Mouse (Mus musculus) CH12.LX (cell line): ENCODE results near the gene 4930579G24Rik. TPM values are rescaled to one million over a fixed set of nuclear protein-coding genes. Genes with fewer than 3 reads are reported as not detected.

Experiments
- DNase-seq: peaks from one replicate; pipeline ENCODE4 v3.0.0-alpha.2; 2013; ENCODE audit errors: extremely low read depth
- H3K27ac ChIP-seq: 2 replicates; pipeline ENCODE4 v1.5.1; 2012; ENCODE audit warnings: low read depth, mild to moderate bottlenecking, control low read depth, moderate library complexity; ENCODE audit not compliant: insufficient read depth
- H3K27me3 ChIP-seq: replicated peaks from 2 replicates; pipeline ENCODE3; 2012; ENCODE audit warnings: inconsistent platforms
- H3K36me3 ChIP-seq, 2 experiments: replicated peaks in 1 of 2; 2 replicates each; pipeline versions ENCODE3 to v1.6.1; 2012; ENCODE audit warnings: inconsistent platforms in 1 of 2, low read length in 1 of 2, mild to moderate bottlenecking in 1 of 2, mixed read lengths in 1 of 2, moderate library complexity in 1 of 2; ENCODE audit not compliant: control insufficient read depth in 1 of 2, insufficient read depth in 1 of 2
- H3K4me1 ChIP-seq, 2 experiments: 2 replicates each; pipeline ENCODE4 v1.6.1; 2012; ENCODE audit warnings: inconsistent platforms in 1 of 2, moderate library complexity in 1 of 2; ENCODE audit not compliant: insufficient read depth in 2 of 2, control insufficient read depth in 1 of 2
- H3K4me2 ChIP-seq: 2 replicates; pipeline ENCODE4 v1.6.1; 2012; ENCODE audit warnings: low read depth, mild to moderate bottlenecking, control low read depth; ENCODE audit not compliant: poor library complexity, insufficient read depth, severe bottlenecking
- H3K4me3 ChIP-seq, 3 experiments: fragments of 150-350 bp in 1 of 3; sonication (generic) in 1 of 3; replicated peaks in 1 of 3; 2 replicates each; pipeline versions ENCODE3 to v1.5.1; 2011 to 2012; ENCODE audit warnings: low read depth in 2 of 3, low read length in 2 of 3, mild to moderate bottlenecking in 2 of 3, moderate library complexity in 2 of 3, control low read depth in 1 of 3, improper control_type of control experiment in 1 of 3, inconsistent platforms in 1 of 3, mixed read lengths in 1 of 3; ENCODE audit not compliant: poor library complexity in 1 of 3
- H3K79me2 ChIP-seq: replicated peaks from 2 replicates; pipeline ENCODE4 v1.6.1; 2012; ENCODE audit warnings: mild to moderate bottlenecking, moderate library complexity; ENCODE audit not compliant: control insufficient read depth, poor library complexity, insufficient read depth, severe bottlenecking; ENCODE audit errors: extremely low read depth
- H3K9ac ChIP-seq: 2 replicates; pipeline ENCODE4 v1.6.1; 2012; ENCODE audit warnings: low read depth, mild to moderate bottlenecking, control low read depth, moderate library complexity; ENCODE audit not compliant: insufficient read depth
- H3K9me3 ChIP-seq: replicated peaks from 2 replicates; pipeline ENCODE3; 2012; ENCODE audit warnings: low read length, inconsistent platforms, mixed read lengths
- BHLHE40 ChIP-seq: IDR thresholded peaks from 2 replicates; pipeline ENCODE4 v1.6.1; 2011; ENCODE audit warnings: mild to moderate bottlenecking, low read depth, low read length, improper control_type of control experiment
- CHD1 ChIP-seq: IDR thresholded peaks from 2 replicates; pipeline ENCODE4 v1.6.1; 2012; ENCODE audit warnings: low read depth, low read length, improper control_type of control experiment, inconsistent platforms
- CHD2 ChIP-seq: IDR thresholded peaks from 2 replicates; pipeline ENCODE4 v1.6.1; 2011; ENCODE audit warnings: low read length, improper control_type of control experiment
- CTCF ChIP-seq, 2 experiments: IDR thresholded peaks in 1 of 2; conservative IDR thresholded peaks in 1 of 2; 2 replicates each; pipeline ENCODE4 v1.5.1; 2011 to 2012; ENCODE audit warnings: low read depth in 2 of 2, low read length in 2 of 2, improper control_type of control experiment in 1 of 2, inconsistent platforms in 1 of 2, mild to moderate bottlenecking in 1 of 2, moderate library complexity in 1 of 2
- E2F4 ChIP-seq: IDR thresholded peaks from 2 replicates; pipeline ENCODE4 v1.6.1; 2011; ENCODE audit warnings: low read depth, low read length, improper control_type of control experiment; ENCODE audit not compliant: insufficient replicate concordance
- ELF1 ChIP-seq: IDR thresholded peaks from 2 replicates; pipeline ENCODE4 v1.6.1; 2014; ENCODE audit warnings: low read depth, mild to moderate bottlenecking, inconsistent platforms, low read length, improper control_type of control experiment
- EP300 ChIP-seq: IDR thresholded peaks from 2 replicates; pipeline ENCODE4 v1.6.1; 2011; ENCODE audit warnings: low read length, improper control_type of control experiment
- ETS1 ChIP-seq: conservative IDR thresholded peaks from 2 replicates; pipeline ENCODE4 v1.6.1; 2012; ENCODE audit warnings: low read depth, mild to moderate bottlenecking, inconsistent platforms, low read length, improper control_type of control experiment, moderate library complexity
- GABPA ChIP-seq: IDR thresholded peaks from 2 replicates; pipeline ENCODE4 v1.6.1; 2012; ENCODE audit warnings: low read depth, low read length, improper control_type of control experiment, inconsistent platforms; ENCODE audit not compliant: insufficient replicate concordance
- HCFC1 ChIP-seq: IDR thresholded peaks from 2 replicates; pipeline ENCODE4 v1.6.1; 2012; ENCODE audit warnings: low read depth, mild to moderate bottlenecking, inconsistent platforms, low read length, improper control_type of control experiment
- IRF4 ChIP-seq: IDR thresholded peaks from 2 replicates; pipeline ENCODE4 v1.6.1; 2014; ENCODE audit warnings: low read depth, mild to moderate bottlenecking, inconsistent platforms, low read length, improper control_type of control experiment
- JUN ChIP-seq: IDR thresholded peaks from 2 replicates; pipeline ENCODE4 v1.6.1; 2011; ENCODE audit warnings: low read depth, mild to moderate bottlenecking, low read length, improper control_type of control experiment, moderate library complexity; ENCODE audit not compliant: insufficient read depth
- JUND ChIP-seq: conservative IDR thresholded peaks from 2 replicates; pipeline ENCODE4 v1.6.1; 2011; ENCODE audit warnings: low read depth, low read length, improper control_type of control experiment
- KAT2A ChIP-seq: IDR thresholded peaks from 2 replicates; pipeline ENCODE4 v1.6.1; 2012; ENCODE audit warnings: low read length, improper control_type of control experiment, inconsistent platforms; ENCODE audit not compliant: insufficient replicate concordance
- MAFK ChIP-seq: IDR thresholded peaks from 2 replicates; pipeline ENCODE4 v1.6.1; 2011; ENCODE audit warnings: low read length, improper control_type of control experiment; ENCODE audit not compliant: insufficient replicate concordance
- MAX ChIP-seq: IDR thresholded peaks from 2 replicates; pipeline ENCODE4 v1.6.1; 2011; ENCODE audit warnings: low read length, improper control_type of control experiment
- MAZ ChIP-seq: IDR thresholded peaks from 2 replicates; pipeline ENCODE4 v1.6.1; 2012; ENCODE audit warnings: low read depth, mild to moderate bottlenecking, inconsistent platforms, low read length, improper control_type of control experiment, moderate library complexity
- MXI1 ChIP-seq: IDR thresholded peaks from 2 replicates; pipeline ENCODE4 v1.6.1; 2011; ENCODE audit warnings: mild to moderate bottlenecking, low read depth, low read length, improper control_type of control experiment
- MYC ChIP-seq: IDR thresholded peaks from 2 replicates; pipeline ENCODE4 v1.6.1; 2011; ENCODE audit warnings: low read depth, mild to moderate bottlenecking, improper control_type of control experiment, low read length
- NRF1 ChIP-seq: IDR thresholded peaks from 2 replicates; pipeline ENCODE4 v1.6.1; 2014; ENCODE audit warnings: low read depth, mild to moderate bottlenecking, inconsistent platforms, low read length, improper control_type of control experiment, moderate library complexity
- PAX5 ChIP-seq: IDR thresholded peaks from 2 replicates; pipeline ENCODE4 v1.6.1; 2012; ENCODE audit warnings: low read length, inconsistent platforms, mixed read lengths
- POLR2AphosphoS2 ChIP-seq: IDR thresholded peaks from 2 replicates; pipeline ENCODE4 v1.6.1; 2011; ENCODE audit warnings: low read depth, low read length, improper control_type of control experiment
- RAD21 ChIP-seq: IDR thresholded peaks from 2 replicates; pipeline ENCODE4 v1.6.1; 2011; ENCODE audit warnings: low read depth, mild to moderate bottlenecking, low read length, improper control_type of control experiment, moderate library complexity
- RCOR1 ChIP-seq: conservative IDR thresholded peaks from 2 replicates; pipeline ENCODE4 v1.6.1; 2012; ENCODE audit warnings: low read depth, mild to moderate bottlenecking, inconsistent platforms, low read length, improper control_type of control experiment
- SIN3A ChIP-seq: IDR thresholded peaks from 2 replicates; pipeline ENCODE4 v1.6.1; 2012; ENCODE audit warnings: low read length, improper control_type of control experiment, inconsistent platforms
- SMC3 ChIP-seq: IDR thresholded peaks from 2 replicates; pipeline ENCODE4 v1.6.1; 2011; ENCODE audit warnings: low read depth, low read length, improper control_type of control experiment
- TBP ChIP-seq: conservative IDR thresholded peaks from 2 replicates; pipeline ENCODE4 v1.6.1; 2011; ENCODE audit warnings: low read depth, low read length, improper control_type of control experiment
- USF2 ChIP-seq: conservative IDR thresholded peaks from 2 replicates; pipeline ENCODE4 v1.6.1; 2011; ENCODE audit warnings: low read depth, low read length, improper control_type of control experiment
- ZC3H11A ChIP-seq: IDR thresholded peaks from 2 replicates; pipeline ENCODE4 v1.6.1; 2012; ENCODE audit warnings: low read depth, mild to moderate bottlenecking, inconsistent platforms, low read length, improper control_type of control experiment
- ZNF384 ChIP-seq: IDR thresholded peaks from 2 replicates; pipeline ENCODE4 v1.6.1; 2012; ENCODE audit warnings: low read depth, low read length, improper control_type of control experiment, inconsistent platforms
- dilution Hi-C: fragments of 300-500 bp; cut with MboI; formaldehyde crosslinking; loops from 2 replicates; pipeline ENCODE4 v1.14.3; 2020; ENCODE audit warnings: low sequenced_read_pairs; ENCODE audit not compliant: extremely low pct_unique_long_range_greater_than_20kb, extremely low pct_ligation_motif_present
- in situ Hi-C: fragments of 300-500 bp; cut with MboI; formaldehyde crosslinking; loops from 3 replicates; pipeline ENCODE4 v1.14.3; 2019; ENCODE audit warnings: low sequenced_read_pairs, low pct_ligation_motif_present, low pct_unique_long_range_greater_than_20kb, mixed read lengths
- polyA plus RNA-seq: library from polyadenylated mRNA; unstranded; fragments of >175 nt; gene quantifications from 2 replicates; pipeline ENCODE4 v1.2.1, GENCODE M21; 2012; ENCODE audit warnings: low read depth; ENCODE audit not compliant: insufficient read length
- total RNA-seq, 2 experiments: library from RNA; depleted of rRNA; stranded (reverse); fragments of 300-350 nt in 1 of 2; fragments of >200 nt in 1 of 2; gene quantifications; 2 replicates each; pipeline ENCODE4 v1.2.3; 2012 to 2014

The 4930579G24Rik gene
- total and polyA plus RNA-seq, 3 experiments: 9.4 to 15.7 (median 10.2) TPM

GRCm38 (mm10) chr3:79595468-79595867 is 33.4 kb upstream of the 4930579G24Rik start:
- H3K4me2 ChIP-seq: no peak overlapping the region
- no peak for TF ChIP-seq RAD21
- no peak for TF ChIP-seq IRF4
- TF ChIP-seq POLR2AphosphoS2: no peak
- TF ChIP-seq MAZ: no peak
- no peak for TF ChIP-seq HCFC1
- no peak for TF ChIP-seq ETS1
- TF ChIP-seq MXI1: no peak
- TF ChIP-seq PAX5: no peak
- no peak for TF ChIP-seq MAFK
- no peak for TF ChIP-seq MAX
- TF ChIP-seq ZC3H11A: no peak
- TF ChIP-seq JUND: no peak
- TF ChIP-seq NRF1: no peak
- TF ChIP-seq BHLHE40: no peak
- no peak for TF ChIP-seq KAT2A
- TF ChIP-seq ZNF384: no peak
- TF ChIP-seq RCOR1: no peak
- TF ChIP-seq CHD2: no peak
- no peak for TF ChIP-seq ELF1
- H3K79me2 ChIP-seq: peaks cover 44% of the 10 kb centered on the region
- no peak for DNase-seq
- in situ Hi-C loops (loop anchor here (25.0 kb wide), 1 partner anchor 633 kb away; no protein-coding TSS in a partner anchor), dilution Hi-C loops (loop anchor here (25.0 kb wide), 1 partner anchor 383 kb away; no protein-coding TSS in a partner anchor)
- H3K27ac ChIP-seq: no peak overlapping the region
- no peak overlapping the region for H3K4me3 ChIP-seq
- peaks cover 46 to 71% of the 10 kb centered on the region in 2 experiments for H3K36me3 ChIP-seq
- no peaks in the 10 kb centered on the region for H3K9me3 ChIP-seq
- peaks cover 2 to 15% of the 10 kb centered on the region in 2 experiments; a peak in 3 of 4 replicates for H3K4me1 ChIP-seq
- no peaks in the 10 kb centered on the region for H3K27me3 ChIP-seq
- H3K9ac ChIP-seq: no peak overlapping the region

GRCm38 (mm10) chr3:79609886-79610285 is 19.0 kb upstream of the 4930579G24Rik start:
- in situ Hi-C loops (no loop called here), dilution Hi-C loops (no loop called here)
- Histone ChIP-seq H3K4me3 (no peak overlapping the region), H3K4me1 (no peaks in the 10 kb centered on the region), H3K79me2 (no peaks in the 10 kb centered on the region), H3K27me3 (no peaks in the 10 kb centered on the region), H3K4me2 (no peak overlapping the region), H3K36me3 (peaks cover 30 to 58% of the 10 kb centered on the region in 2 experiments), H3K9ac (no peak overlapping the region), H3K9me3 (peaks cover 6% of the 10 kb centered on the region), H3K27ac (no peak overlapping the region)
- TF ChIP-seq E2F4 (no peak), ZNF384 (no peak), IRF4 (no peak), SIN3A (no peak), GABPA (no peak), EP300 (no peak), MYC (no peak), KAT2A (no peak), ELF1 (no peak), CHD1 (no peak), NRF1 (no peak), TBP (no peak), BHLHE40 (no peak), SMC3 (no peak), USF2 (no peak), MAZ (no peak), HCFC1 (no peak), CTCF (conservative IDR thresholded peaks at IDR 0.05 in 1 of 2, IDR thresholded peaks at IDR 0.05 in 1 of 2; ENCODE audit: low read depth in 2 of 2, low read length in 2 of 2) (no peak), JUN (no peak), JUND (no peak)
- no peak for DNase-seq
